Mouse (Mus musculus): ENCODE measurements around the gene Edf1.

The Edf1 gene

GRCm38 (mm10) chr2:25582466-25583119, 24.9 kb downstream of the Edf1 start:
- peak; percentile 41 for DNase-seq (ENCODE audit: low spot score)

- no peak for DNase-seq (ENCODE audit: low spot score)
Measured at GRCm38 (mm10) chr2:25583120-25583481, 25.5 kb downstream of the Edf1 start.

- DNase-seq (ENCODE audit: low spot score) = no peak
Measured at GRCm38 (mm10) chr2:25583571-25583970, 25.9 kb downstream of the Edf1 start.

GRCm38 (mm10) chr2:25584152-25584551, 26.5 kb downstream of the Edf1 start:
- no peak for DNase-seq (ENCODE audit: low spot score)

- no peak for DNase-seq (ENCODE audit: low spot score)
Measured at GRCm38 (mm10) chr2:25584856-25585255, 27.2 kb downstream of the Edf1 start.

- DNase-seq (ENCODE audit: low spot score) = no peak
Measured at GRCm38 (mm10) chr2:25585601-25586000, 28.0 kb downstream of the Edf1 start.

GRCm38 (mm10) chr2:25587290-25587689, 29.6 kb downstream of the Edf1 start:
- DNase-seq (ENCODE audit: low spot score) = no peak

GRCm38 (mm10) chr2:25588227-25588907, 30.7 kb downstream of the Edf1 start:
- DNase-seq (ENCODE audit: low spot score) = no peak

GRCm38 (mm10) chr2:25591863-25592262, 34.2 kb downstream of the Edf1 start:
- DNase-seq (ENCODE audit: low spot score) = peak; percentile 22

GRCm38 (mm10) chr2:25596765-25597510, 39.3 kb downstream of the Edf1 start:
- DNase-seq (ENCODE audit: low spot score) = no peak

- no peak for DNase-seq (ENCODE audit: low spot score)
Measured at GRCm38 (mm10) chr2:25598749-25599148, 41.1 kb downstream of the Edf1 start.

GRCm38 (mm10) chr2:25600037-25600436, 42.4 kb downstream of the Edf1 start:
- DNase-seq (ENCODE audit: low spot score) = no peak

GRCm38 (mm10) chr2:25602526-25602925, 44.9 kb downstream of the Edf1 start:
- no peak for DNase-seq (ENCODE audit: low spot score)

GRCm38 (mm10) chr2:25607761-25608622, 50.3 kb downstream of the Edf1 start, which contains the start of gene Rabl6:
Gene Rabl6, minus strand, starts transcription at chr2:25608521.
- peak; percentile 96 for DNase-seq (ENCODE audit: low spot score)

- DNase-seq (ENCODE audit: low spot score) = no peak
Measured at GRCm38 (mm10) chr2:25608671-25609070, 51.0 kb downstream of the Edf1 start.
